Mouse (Mus musculus) hindlimb bud, embryonic 11.5 days (tissue): ENCODE measurements at regions not wholly inside any gene's neighbourhood (a gene's known extent, or its start where the extent isn't known, plus 50 kb on each side); places are given as distances from the start of the nearest gene placed in this dataset.
A peak's percentile ranks its signal among the peaks of the same experiment; 100 is the strongest.

Experiments
- DNase-seq: peaks from one replicate; pipeline ENCODE4 v3.0.0-alpha.2; 2012; ENCODE audit warnings: low read depth, low spot score; ENCODE audit errors: extremely low spot score

DNA sequence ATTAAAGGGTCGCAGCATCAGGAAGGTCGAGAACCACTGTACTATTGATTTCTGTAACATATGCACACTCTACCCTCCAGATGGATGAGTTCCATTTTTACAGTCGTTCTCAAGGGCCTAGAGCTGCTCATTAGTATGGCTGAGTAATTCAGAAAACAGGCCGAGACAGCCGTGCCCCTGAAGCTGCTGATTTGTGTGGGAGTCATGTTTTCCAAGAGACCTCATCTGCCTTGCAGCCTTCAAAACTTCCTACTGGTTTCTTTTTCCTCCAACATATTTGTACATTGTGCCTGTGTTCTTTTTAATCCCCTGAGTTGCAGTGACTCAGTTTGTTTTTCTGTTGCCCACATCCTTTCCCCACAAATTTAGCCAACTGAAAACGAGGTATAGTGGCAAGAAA is 99.4 kb upstream of the Spred1 start:
- DNase-seq, result no peak

DNA sequence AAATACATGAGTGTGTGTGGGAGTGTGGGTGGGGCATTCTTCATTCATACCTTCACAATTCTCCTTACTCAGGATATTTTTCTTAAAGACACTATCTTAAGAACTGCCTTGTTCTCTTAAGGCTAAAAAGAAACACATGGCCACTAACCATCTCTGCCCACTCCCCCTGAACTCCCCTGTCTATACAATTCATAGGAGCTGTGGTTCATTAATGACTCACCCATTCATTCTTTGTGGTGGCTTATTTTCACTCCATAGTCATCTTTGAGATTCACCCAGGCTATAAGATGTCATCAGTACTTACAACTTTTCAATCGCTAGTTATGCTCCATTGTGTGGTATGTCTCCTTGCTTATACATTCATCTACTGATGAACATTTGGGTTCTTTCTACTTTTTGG is 97.7 kb upstream of the Spred1 start:
- DNase-seq, result no peak

DNA sequence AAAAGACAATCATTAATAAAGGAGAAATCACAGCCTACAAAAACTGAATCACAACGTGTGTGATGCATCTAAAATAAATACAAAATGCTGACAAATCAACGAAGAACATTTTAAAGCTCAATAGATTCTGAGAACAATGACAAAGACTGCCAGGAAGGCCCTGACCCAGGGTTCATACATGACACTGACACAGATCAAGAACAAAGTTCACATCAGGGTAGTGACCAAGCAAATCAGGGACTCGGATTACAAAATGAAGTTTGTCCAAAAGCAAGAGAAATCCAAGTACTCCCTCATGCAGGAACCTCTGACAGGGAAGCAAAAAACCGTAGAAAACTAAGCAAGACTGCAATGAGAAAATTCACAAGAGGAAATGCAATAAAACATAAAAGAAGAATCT is 94.1 kb upstream of the Spred1 start:
- DNase-seq, result no peak

DNA sequence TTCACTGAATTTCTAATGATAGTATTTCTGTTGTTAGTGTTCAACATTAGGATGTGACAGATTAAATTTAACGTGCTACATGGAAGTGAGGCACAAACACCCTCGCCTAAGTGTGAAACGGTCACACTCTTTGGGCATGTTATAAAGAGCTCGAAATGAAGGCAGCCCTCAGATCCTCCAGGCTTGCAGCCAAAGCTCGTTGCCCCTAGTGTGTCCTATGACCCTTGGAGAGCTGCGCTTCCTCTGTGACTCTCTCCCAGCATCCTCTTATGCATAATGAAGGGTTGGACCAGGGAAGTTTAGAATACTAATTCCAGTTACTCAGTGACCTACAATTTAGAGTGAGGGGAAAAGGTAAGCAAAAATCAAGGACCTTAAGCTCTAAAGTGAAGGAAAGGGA is 92.4 kb upstream of the Spred1 start:
- DNase-seq, result no peak

DNA sequence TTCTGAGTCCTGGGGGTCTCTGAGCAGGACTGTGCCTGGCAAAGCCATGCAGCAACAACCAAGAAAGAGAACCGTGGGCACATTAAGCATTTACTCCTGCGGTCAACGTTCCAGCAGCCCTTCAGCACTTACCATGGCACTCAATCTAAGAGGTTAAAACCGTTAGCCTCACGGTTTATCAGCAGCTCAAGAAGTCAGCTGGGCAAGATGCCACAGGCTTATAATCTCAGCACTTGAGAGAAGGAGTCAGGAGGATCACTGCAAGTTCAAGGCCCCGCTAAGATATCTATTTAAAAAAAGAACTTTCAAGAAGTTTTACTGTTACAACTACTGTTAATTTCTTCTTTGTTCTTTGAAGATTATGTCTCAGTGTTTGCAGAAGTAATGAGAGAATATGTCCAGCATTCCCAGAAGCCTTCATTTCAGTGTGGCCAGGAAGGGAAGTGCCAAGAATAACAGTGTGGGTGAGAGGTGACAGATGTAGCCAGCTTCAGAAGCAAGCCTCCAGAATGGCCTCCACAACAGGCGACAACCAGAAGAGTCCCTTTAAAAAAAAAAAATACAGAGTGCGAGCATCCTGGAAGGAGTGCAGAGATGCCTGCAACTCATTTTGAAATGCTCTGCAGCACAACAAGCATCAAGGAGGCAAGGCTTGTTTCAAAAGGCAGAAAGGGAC is 84.8 kb upstream of the Spred1 start:
- no peak for DNase-seq

DNA sequence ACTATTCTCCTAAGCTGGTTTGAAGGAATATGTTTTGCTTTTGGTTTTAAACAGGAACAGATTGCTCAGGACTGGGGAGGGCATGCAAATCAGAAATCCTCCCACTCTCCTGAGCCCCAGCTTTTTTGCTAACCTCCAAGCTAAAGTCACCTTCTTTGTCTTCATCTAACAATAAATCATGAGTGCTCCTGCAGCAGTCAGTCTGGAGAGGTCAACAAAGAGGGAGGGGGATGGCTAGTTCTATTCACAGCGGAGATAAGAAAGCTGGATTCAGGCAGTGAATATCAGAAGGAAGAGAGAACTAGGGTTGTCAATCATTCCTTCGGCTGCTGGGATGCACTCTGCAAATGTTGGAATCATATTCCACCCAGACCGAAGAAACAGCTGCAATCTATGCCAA is 81.0 kb upstream of the Spred1 start:
- DNase-seq, result no peak

DNA sequence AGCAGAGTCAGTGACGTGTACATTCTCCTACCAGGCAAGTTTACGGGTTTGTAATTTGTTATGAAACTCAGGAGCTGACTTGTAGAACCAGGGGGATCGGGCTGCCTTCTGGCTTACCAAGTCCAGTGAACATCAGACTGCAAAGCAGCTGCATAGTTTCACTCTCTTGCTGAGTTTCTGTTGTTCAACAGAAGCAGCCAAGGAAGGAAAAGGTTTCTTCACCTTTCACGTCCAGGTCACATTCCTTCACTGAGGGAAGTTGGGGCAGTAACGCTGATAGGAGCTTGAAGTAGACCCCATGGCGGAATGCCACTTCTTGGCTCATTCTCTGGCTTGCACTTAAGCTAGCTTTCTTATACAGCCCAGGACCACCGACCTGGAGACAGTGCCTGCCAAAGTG is 77.3 kb upstream of the Spred1 start:
- DNase-seq, result peak; percentile 31

DNA sequence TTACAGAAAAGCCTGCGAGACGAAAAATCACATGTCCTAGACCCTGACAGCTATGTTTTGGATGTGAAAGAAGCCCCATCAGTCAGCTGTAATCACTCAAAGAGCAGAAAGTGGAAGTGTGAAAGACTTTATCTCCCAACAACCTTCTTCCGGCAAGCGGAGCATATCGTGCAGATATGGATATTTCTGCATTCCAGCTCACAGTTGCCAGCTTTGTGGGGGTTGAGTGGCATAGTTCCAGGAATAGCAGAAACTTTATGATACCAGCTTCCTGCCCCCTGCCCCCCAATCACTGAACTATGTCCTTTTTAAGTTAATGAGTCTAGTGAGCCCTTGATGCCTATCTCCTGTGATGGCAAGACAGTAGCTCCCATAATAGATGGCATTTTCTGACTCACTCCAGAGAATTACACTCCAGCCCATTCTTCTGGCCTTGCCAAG is 72.9 kb upstream of the Spred1 start:
- DNase-seq, result no peak

DNA sequence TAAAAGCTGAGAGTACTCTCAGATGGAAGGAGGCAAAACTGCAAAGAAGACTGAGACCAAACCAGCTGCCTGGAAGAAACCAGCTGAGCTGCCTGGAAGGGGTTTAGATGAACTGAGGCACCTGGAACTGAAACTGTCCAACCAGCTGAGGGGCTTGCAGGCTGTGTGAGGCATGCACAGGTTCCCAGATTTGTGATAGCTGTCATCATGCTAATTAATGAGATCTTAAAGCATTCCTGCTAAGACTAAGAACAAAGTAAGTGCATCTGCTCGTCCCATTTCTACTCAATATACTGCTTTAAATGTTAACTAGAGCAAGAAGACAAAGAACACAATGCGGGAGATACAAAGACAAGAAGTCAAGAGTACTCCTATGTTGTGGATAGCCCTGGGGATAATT is 71.1 kb upstream of the Spred1 start:
- no peak for DNase-seq

DNA sequence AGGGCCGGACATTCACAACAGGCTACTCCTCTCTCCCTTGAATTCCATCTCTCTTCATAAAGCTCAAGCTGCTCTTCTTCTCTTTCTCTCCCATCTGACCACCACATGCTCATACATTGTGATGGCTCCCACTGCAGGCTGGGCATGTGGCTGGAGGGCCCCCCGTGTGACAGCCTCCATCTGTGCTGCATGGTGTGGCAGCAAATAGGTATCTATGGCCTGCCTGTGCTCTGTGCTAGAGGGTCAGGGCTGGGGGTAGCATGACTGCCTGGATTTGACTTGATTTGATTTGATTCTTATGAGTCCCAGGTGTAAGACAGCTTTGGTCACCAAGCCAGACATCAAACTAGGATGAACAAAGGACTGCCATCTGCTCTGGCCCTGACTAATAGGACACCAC is 57.0 kb upstream of the Spred1 start:
- DNase-seq, result no peak

DNA sequence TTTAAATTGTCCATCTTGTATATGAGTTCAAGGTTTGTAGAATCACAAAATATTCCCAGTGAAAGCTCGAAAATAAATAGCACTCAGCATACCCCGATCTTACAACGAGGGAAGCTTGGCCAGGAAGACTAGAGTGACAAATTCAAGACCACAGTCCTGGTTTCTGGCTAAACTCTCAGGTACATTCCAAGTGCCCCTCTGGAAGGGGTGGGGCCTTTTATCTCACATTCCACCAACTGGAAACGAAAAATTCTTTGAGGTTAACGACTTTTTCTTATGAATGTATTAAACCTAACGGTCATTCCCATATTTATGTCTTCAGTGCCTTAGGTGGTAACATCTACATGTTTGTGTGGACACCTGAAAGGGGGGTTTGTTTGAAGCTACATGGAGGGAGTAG is 50.8 kb upstream of the Spred1 start:
- DNase-seq, result no peak

DNA sequence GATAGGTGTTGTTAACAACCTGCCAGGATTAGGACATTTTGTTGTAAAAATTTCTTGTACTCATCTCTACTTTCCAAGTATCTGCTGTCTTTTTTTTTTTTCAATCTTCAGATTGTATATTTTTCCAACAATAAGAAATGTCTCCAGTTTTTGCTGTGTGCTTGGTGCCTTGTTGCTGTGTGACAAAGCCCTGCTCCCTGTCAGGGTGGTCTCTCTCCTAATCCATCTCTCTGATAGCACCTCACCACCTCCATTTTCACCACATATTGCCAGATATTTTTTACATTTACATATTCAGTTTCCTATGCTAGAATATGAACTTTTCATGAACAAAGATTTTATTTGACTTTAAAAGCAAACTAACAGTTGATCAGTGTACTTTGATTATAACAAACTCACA is 50.1 kb upstream of the Spred1 start:
- DNase-seq, result no peak
